Mouse (Mus musculus): ENCODE results near the gene Fbxo11.
"Not testable (repeated sequence)": the region's sequence is repeated elsewhere in the genome, so short reads cannot be mapped to it uniquely, and the experiment has no call there.

Gene Fbxo11

GRCm38 (mm10) chr17:88067202-88067901 is 2.3 kb upstream of the Fbxo11 start:
- DNase-seq (ENCODE audit: low spot score): no peak

DNA sequence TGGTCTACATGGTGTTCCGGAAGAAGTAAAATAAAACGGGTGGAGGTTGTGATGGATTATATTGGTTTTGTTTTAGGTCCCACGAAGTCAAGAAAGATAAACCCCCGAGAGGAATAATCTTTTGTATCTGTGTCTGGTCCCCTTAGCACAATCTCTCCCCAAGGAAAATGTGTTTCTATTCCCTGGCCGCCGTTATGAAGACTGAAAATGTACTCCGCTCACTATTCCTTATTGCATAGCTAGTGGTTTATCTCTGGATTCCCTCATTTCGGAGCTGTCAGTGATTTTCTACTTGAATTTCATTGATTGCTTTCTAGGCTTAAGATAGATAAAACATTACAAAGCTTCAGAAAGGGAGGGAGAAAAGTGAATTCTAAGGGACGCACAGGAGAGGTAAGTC is 1.7 kb upstream of the Fbxo11 start:
- DNase-seq (ENCODE audit: low spot score): no peak

GRCm38 (mm10) chr17:88065801-88066646 is 933 bp upstream of the Fbxo11 start:
- peak; percentile 91 for DNase-seq (ENCODE audit: low spot score)

DNA sequence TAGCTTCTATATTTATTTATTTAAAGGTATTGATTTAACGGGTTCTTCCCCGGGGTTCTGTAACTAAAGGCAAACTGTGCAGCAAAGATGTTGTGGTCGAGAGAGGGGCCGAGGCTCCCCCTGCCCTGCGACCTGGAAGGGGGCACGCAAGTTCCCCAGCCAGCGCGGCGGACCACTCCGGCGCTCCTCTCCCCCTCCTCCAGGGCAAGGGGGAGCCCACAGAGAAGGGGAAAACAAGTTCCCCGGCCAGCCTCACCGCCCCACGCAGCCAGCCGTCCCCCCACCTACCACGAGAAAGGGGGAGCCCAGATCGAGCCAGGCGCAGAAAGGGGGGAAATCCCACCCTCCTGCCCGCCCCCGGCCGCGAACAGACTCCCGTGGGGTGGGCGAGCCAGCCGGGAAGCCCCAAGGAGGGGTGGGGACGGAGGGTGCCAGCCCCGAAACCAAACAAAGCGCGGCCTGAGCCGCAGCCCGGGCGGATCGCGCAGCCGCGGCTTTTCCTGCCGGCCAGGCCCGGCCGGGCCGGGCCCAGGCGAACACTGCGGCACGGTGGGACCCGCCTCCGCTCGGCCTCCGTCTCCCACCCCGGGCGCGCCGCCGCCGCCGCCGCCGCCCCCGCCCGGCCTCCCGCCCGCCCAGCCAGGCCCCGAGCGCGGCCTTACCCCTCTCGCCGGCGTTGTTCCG is 602 bp downstream of the Fbxo11 start:
- peak; percentile 60 for DNase-seq (ENCODE audit: low spot score)

DNA sequence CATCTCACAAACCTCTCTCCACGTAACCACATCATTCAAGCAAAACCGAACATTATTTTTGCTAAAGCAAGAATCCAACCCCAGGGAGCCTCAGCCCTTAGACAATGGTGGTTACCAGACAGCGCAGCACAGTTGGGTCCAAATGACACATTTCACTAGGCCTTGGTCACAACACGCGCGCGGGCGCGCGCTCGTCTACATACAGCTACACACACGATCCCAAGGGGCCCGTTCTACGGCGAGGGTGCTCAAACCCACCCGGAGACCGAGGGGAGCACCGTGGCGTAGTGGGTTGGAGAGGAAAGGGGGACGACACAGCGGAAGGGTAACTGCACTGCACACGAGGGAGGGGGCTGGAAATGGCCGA is 1.1 kb downstream of the Fbxo11 start:
- DNase-seq (ENCODE audit: low spot score): peak; percentile 59

DNA sequence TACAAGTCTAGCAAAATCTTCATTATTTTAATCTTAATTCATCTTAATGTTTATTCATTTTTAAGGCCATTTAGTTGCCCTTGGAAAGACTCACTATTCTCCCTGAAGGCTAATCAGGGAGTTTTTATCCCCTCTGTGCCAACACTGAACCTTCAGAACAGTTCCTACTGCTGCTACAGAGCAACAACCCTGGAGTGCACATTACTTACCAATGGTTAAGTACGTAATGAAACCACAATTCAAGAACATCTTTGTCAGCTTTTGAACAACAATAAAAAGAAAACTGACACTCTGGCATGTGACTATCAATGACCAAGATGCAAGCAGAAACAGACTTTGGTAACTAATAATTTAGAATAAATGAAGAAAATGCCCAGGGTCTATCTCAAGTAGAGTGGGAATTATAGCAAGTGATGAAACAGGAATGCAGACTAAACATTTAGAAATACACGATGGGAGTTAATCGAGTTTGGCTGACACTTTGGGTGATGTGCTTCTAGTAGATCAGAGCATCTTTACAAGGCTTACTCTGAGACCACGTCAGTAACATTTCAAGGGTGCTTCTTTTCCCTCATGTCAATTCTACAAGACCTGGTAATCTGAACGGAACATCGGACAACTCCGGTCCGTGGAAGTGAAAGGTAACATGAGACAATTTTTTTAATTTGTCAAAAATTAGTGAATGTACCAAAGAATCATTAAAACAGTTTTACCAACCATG is 2.1 kb downstream of the Fbxo11 start:
- no peak for DNase-seq (ENCODE audit: low spot score)

GRCm38 (mm10) chr17:88061942-88062341 is 3.1 kb downstream of the Fbxo11 start:
- no peak for DNase-seq (ENCODE audit: low spot score)

- no peak for DNase-seq (ENCODE audit: low spot score)
Observed at GRCm38 (mm10) chr17:88058280-88058679, 6.8 kb downstream of the Fbxo11 start.

- DNase-seq (ENCODE audit: low spot score): no peak
Observed at GRCm38 (mm10) chr17:88057846-88058245, 7.2 kb downstream of the Fbxo11 start.

DNA sequence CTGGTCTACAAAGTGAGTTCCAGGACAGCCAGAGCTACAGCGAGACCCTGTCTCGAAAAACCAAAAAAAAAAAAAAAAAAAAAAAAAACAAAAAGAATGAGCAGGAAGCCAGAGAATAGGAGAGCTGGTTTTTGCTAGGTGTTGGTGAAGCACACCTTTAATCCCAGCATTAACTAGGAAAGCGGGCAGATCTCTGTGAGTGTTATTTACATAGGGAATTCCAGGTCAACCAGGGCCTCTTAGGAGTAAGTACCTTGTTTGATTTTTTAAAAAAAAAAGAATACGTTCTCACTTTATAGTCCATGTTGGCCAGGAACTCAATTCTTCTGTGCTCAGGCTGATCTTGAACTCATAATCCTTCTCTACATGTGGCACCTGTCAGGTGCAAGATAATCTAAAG is 13.4 kb downstream of the Fbxo11 start:
- DNase-seq (ENCODE audit: low spot score): no peak

DNA sequence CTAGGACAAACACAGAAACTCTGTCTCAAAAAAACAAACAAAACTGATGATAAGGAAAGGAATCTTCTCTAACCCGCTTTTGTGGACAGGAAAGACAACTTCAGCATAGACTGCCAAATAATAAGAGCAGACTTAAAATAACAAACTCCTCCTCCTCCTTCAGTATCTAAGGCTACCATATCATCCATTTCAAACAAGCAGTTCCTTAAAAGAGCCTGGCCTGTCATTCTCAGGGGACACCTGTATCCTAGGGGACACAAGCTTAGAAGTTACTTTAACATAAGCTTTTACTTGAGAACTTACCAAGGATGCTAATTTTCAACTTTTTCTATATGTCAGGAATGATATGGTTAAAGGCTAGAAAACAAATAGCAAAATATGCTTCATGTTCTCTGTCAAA is 14.2 kb downstream of the Fbxo11 start:
- no peak for DNase-seq (ENCODE audit: low spot score)

- no peak for DNase-seq (ENCODE audit: low spot score)
Observed at GRCm38 (mm10) chr17:88050318-88050717, 14.8 kb downstream of the Fbxo11 start.

- peak; percentile 22 for DNase-seq (ENCODE audit: low spot score)
Observed at GRCm38 (mm10) chr17:88042099-88043086, 22.7 kb downstream of the Fbxo11 start.

DNA sequence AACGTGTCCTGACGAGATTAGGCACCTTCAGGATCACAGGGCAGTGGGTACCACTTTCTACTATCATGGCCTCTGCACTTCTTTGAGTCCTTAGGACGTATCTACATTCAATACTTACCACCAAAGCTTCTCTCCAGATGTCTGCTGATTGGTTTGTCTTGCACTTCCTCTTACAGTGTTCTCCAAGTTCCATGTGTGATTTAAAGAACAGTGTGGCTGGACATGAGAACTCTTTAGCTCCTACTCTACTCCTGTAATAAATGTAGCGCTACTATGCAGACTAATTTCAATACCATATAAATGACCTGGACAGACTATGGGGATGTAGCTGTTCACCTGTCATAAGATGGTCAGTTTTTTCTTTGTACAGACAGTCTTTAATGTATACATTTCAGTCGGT is 24.3 kb downstream of the Fbxo11 start:
- no peak for DNase-seq (ENCODE audit: low spot score)

GRCm38 (mm10) chr17:88034418-88034817 is 30.7 kb downstream of the Fbxo11 start:
- no peak for DNase-seq (ENCODE audit: low spot score)

DNA sequence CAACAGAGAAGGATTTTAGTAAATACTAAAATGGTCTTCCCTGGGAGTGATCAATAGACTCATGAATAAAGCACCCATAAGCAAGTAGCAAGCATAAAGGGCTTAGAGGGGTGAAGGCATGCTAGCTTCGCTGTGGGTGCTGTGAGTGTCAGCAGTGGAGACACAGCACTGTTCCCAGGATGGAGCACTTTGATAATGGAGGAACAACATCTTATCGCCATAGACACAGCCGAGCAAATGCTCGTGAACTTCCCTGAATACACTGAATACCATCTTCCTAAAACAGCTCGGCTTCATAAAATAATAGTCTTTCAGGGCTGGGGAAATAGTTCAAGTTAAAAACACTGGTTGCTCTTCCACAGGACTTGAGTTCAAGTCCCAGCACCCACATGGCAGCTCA is 33.3 kb downstream of the Fbxo11 start:
- DNase-seq (ENCODE audit: low spot score): no peak

DNA sequence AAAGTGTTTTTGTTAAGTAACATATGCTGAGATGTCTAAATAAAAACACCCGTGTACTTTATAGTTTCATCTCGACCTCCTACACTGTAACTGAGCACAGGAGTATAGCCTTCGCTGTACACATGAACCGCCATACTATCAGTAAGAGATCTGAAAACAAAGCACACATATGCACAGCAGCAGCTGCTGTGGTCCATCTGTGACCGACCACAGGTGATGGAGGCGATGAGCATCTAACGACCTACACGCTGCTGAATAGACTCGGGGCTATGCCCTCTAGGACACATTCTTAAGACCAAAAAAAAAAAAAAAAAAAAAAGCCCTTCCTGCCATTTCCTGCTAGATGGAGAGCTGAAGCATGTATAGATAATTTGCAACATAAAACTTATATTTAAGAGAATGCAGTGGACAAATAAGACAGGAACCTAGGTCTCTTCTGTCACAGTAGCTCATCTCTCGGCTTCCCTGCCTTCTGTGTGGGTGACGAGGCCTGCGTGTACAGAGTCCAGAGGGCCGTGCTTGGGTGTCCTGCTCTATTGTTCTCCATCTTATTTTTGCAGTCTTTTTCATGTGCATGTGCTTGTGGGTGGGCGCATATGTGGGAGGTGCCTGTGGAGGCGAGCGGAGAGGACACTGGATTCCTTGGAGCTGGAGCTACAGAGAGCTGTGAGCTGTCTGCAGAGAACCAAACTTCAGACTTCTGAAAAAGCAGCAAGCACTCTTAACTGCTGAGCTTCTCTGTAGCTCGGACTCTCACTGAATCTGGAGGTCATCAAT is 35.7 kb downstream of the Fbxo11 start:
- no peak for DNase-seq (ENCODE audit: low spot score)

GRCm38 (mm10) chr17:88025227-88025626 is 39.9 kb downstream of the Fbxo11 start:
- peak; percentile 53 for DNase-seq (ENCODE audit: low spot score)

- no peak for DNase-seq (ENCODE audit: low spot score)
Observed at GRCm38 (mm10) chr17:88023924-88024323, 41.2 kb downstream of the Fbxo11 start.

GRCm38 (mm10) chr17:88016027-88016426 is 49.1 kb downstream of the Fbxo11 start:
- DNase-seq (ENCODE audit: low spot score): not testable (repeated sequence)
